33 mouse cellular contexts compared by ENCODE assay signal in the genomic region with DNA sequence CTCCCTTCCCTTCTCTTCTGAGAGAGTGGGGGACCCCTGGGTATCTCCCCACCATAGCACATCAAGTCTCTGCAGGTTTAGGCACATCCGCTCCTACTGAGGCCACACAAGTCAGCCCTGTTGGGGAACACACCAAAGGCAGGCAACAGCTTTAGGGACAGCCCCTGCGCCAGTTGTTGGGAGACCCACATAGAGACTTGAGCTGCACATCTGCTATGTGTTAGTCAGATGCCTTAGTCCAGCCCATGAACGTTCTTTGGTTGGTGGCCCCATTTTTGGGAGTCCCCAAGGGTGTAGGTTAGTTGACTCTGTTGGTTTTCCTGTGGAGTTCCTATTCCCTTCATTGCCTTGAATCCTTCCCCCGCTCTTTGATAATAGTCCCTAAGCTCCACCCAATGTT.
"Had no signal": no experiment of that assay in that cellular context is flagged by ENCODE, and none has a peak within 500 bp of the region (broad histone marks: within the 10 kb centered on the region; RNA-seq: fewer than 3 reads in every experiment).

No protein-coding gene starts in this region.

- H3K27me3 ChIP-seq: heart, embryonic 12.5 days; heart, embryonic 13.5 days; heart, embryonic 15.5 days; hindbrain, embryonic 12.5 days; hindbrain, embryonic 13.5 days; hindbrain, embryonic 15.5 days; intestine, embryonic 15.5 days; kidney, embryonic 15.5 days had no signal

- H3K27ac ChIP-seq: heart, embryonic 13.5 days; heart, embryonic 15.5 days; hindbrain, embryonic 10.5 days; hindbrain, embryonic 12.5 days; hindbrain, embryonic 13.5 days; hindbrain, embryonic 14.5 days; hindbrain, embryonic 15.5 days; hindbrain, postnatal 0 days; intestine, embryonic 15.5 days; kidney, embryonic 15.5 days; kidney, postnatal 0 days; layer of hippocampus, adult 2 months; left cerebral cortex, adult 2 months had no signal

- H3K9me3 ChIP-seq: heart, embryonic 15.5 days; hindbrain, embryonic 12.5 days; hindbrain, embryonic 13.5 days; hindbrain, embryonic 15.5 days; intestine, embryonic 15.5 days; kidney, embryonic 15.5 days had no signal

- H3K9ac ChIP-seq: heart, embryonic 12.5 days; heart, embryonic 13.5 days; heart, embryonic 15.5 days; hindbrain, embryonic 12.5 days; hindbrain, embryonic 13.5 days; hindbrain, embryonic 14.5 days; hindbrain, embryonic 15.5 days; intestine, embryonic 15.5 days; kidney, embryonic 15.5 days had no signal

- H3K4me1 ChIP-seq: heart, embryonic 12.5 days; heart, embryonic 13.5 days; heart, embryonic 15.5 days; hindbrain, embryonic 10.5 days; hindbrain, embryonic 12.5 days; hindbrain, embryonic 13.5 days; hindbrain, embryonic 15.5 days; intestine, embryonic 15.5 days; kidney, embryonic 15.5 days had no signal

- H3K36me3 ChIP-seq: heart, embryonic 12.5 days; heart, embryonic 13.5 days; heart, embryonic 15.5 days; hindbrain, embryonic 10.5 days; hindbrain, embryonic 12.5 days; hindbrain, embryonic 13.5 days; hindbrain, embryonic 15.5 days; intestine, embryonic 15.5 days; kidney, embryonic 15.5 days had no signal

- H3K4me3 ChIP-seq: heart, embryonic 12.5 days; heart, embryonic 13.5 days; heart, embryonic 15.5 days; hindbrain, embryonic 10.5 days; hindbrain, embryonic 12.5 days; hindbrain, embryonic 13.5 days; hindbrain, embryonic 15.5 days; intestine, embryonic 15.5 days; kidney, embryonic 15.5 days; layer of hippocampus, adult 2 months; left cerebral cortex, adult 2 months had no signal

- DNase-seq: heart, postnatal 10 days; heart, postnatal 14 days; heart, postnatal 36 days; heart, postnatal 4 days; kidney, adult 11 months; kidney, adult 18-20 months; kidney, adult 2 months; kidney, adult 8-10 months; kidney, adult 9 months; kidney, postnatal 10 days; kidney, postnatal 14 days; kidney, postnatal 36 days; kidney, postnatal 4 days; layer of hippocampus, adult 9-11 months; layer of hippocampus, postnatal 36 days had no signal

- ATAC-seq: hindbrain, embryonic 16.5 days; hindbrain, postnatal 0 days; inflammation-experienced regulatory T-cells, adult 6 months; intestine, embryonic 15.5 days; intestine, embryonic 16.5 days had no signal

- H3K4me2 ChIP-seq: heart, embryonic 11.5 days; heart, embryonic 12.5 days; heart, embryonic 13.5 days; heart, embryonic 15.5 days; hindbrain, embryonic 12.5 days; hindbrain, embryonic 13.5 days; hindbrain, embryonic 14.5 days; hindbrain, embryonic 15.5 days; intestine, embryonic 15.5 days; kidney, embryonic 15.5 days had no signal
